Mouse (Mus musculus) CD4-positive helper T cell, adult 2 months (primary cell): ENCODE measurements around the gene Pga5.

Experiments
- DNase-seq: peaks from one replicate; pipeline ENCODE4 v3.0.0-alpha.2; 2012; ENCODE audit warnings: low read depth, missing footprints, low spot score

The Pga5 gene

DNA sequence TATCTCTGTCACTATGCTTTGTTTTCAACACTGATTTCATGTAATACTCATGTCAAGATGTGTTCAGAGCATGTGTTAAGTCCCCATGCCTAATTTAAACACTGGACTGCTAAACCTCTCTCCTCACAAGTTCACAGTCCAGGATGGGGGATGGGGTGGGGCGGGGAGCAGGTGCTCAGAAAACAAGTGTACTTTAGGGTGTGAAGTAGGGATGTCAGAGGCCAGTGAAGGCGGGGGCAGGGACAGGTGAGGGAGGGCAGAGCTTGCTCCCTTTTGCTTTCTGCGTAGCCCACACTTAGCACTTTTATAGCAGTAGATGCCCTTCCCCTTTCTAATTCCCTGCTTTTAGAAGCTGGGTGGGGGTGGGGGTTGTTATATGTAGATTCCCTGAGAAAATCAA lies 12.8 kb downstream of the Pga5 start:
- DNase-seq, result no peak

DNA sequence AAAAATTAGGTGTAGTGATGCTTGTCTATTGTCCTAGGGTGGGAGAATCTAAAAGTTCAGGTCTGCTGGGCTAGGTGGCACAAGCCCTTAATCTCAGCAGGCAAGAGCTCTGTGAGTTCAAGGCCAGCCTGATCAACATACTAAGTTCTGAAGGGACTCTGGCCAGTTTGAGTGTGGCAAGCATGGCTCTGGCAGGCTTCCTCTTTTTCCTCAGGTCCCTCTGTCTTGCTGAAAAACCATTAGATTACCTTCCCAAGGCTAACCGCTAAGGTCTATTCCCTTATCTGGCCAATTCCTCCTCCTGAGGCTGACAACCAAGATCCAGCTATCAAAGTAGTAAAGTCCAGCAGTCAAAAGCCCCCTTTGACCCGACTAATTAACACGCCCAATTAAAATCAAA lies 15.2 kb downstream of the Pga5 start:
- no peak for DNase-seq

GRCm38 (mm10) chr19:10661919-10662318 lies 16.0 kb downstream of the Pga5 start:
- no peak for DNase-seq

GRCm38 (mm10) chr19:10661373-10661772 lies 16.5 kb downstream of the Pga5 start:
- DNase-seq, result no peak

GRCm38 (mm10) chr19:10658406-10658805 lies 19.5 kb downstream of the Pga5 start:
- DNase-seq, result no peak

DNA sequence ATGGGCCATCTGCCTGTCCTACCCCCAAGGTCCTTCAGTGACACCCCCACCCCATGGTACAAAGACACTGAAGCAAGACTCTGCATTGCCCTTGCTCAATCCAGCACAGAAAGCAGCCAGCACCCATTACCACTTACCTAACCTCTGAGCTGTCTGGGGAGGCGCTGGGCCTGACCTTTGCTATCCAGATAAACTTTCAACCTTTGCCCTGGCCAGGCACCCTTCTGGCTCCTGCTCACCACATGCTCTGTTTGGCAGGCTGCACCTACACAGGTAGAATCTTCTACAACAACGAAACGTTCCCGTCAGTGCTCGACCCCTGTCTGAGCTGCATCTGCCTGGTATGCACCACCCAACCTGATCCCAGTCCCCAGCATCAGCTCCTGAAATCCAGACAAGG lies 20.1 kb downstream of the Pga5 start:
- no peak for DNase-seq

GRCm38 (mm10) chr19:10656058-10656457 lies 21.8 kb downstream of the Pga5 start:
- DNase-seq, result no peak

DNA sequence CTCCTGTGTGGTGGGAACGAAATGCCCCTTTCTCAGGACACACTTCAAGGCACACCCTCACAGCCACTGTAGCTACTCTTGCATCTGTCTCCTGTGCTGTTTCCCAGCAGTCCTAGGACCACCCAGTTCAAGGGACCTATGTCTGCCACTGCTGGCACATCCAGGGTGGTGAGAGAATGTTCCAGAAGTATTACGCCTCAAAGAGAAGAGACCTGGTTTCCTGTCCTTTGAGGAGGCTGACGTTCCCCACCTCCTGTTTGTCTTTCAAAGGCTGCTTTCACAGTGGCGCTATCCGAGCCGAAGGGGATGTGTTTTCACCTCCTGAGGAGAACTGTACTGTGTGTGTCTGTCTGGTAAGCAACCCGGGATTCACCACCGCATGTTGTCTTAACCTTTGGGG lies 29.7 kb downstream of the Pga5 start:
- peak; percentile 75 for DNase-seq

DNA sequence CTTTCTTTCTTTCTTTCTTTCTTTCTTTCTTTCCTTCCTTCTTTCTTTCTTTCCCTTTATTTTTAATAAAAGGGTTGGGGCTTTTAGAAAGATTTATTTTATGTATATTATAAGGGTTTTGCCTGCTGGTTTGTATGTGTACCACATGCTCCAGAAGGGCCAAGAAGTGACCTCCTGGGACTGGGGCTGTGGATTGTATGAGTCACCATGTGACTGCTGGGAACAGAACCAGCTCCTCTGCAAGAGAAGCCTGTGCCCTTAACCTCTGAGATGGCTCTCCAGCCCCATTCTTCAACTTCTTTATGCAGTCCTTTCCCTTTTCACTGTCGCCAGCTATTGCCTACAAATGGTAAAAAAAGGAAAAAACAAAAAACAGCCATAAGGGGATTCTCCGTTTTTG lies 32.3 kb downstream of the Pga5 start:
- no peak for DNase-seq

- no peak for DNase-seq
Measured at GRCm38 (mm10) chr19:10640589-10641378, 37.1 kb downstream of the Pga5 start.

DNA sequence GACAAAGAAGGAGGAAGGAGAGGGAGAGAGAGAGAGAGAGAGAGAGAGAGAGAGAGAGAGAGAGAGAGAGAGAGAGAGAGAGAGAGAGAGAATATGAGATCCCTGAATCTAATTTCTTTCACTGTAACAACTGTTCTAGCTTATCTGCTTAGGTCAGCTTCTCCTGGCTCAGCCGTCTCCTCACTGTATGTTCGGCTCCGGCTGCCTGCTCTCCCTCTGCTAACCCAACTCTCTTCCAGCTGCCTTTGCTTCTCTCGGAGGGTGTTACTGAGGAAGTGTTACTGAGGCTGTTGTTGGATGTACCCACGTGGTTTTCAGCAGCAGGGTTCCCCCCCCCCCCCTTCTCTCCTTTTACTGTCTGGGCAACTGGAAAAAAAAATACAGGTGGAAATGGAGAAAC lies 37.8 kb downstream of the Pga5 start:
- no peak for DNase-seq

GRCm38 (mm10) chr19:10637840-10638239 lies 40.0 kb downstream of the Pga5 start:
- DNase-seq, result no peak

DNA sequence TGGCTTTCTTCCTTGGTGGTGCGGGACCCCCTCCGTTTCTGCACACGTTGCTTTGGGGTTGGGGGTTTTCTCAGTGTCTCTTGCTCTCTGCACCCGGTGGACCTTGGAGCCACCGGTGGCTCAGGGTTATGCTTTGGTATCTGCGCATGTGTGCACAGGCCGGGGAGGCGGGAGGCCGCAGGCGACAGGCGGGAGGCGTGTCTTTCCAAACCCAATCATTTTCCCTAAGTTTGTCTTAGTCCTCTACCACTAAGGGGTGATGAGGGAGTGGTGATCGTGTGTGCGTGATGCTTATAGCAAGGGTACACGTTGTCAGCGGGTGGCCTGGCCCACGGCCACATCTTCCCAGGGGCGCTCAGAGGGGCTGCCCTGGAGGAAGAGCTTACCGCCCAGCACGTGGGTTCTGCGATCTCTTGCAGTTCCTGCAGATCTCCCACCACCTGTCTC lies 43.0 kb downstream of the Pga5 start:
- DNase-seq, result no peak

GRCm38 (mm10) chr19:10634106-10634871 lies 43.6 kb downstream of the Pga5 start, which contains the start of gene Vwce:
Gene Vwce, plus strand, starts transcription at chr19:10634213.
- DNase-seq, result no peak
